Mouse (Mus musculus) C2C12 (cell line): Measurements from ENCODE around the gene Dars2. TPM values are rescaled to one million over a fixed set of nuclear protein-coding genes. Genes with fewer than 3 reads are reported as not detected.
"Not testable (repeated sequence)": the region's sequence is repeated elsewhere in the genome, so short reads cannot be mapped to it uniquely, and the experiment has no call there.

Experiments used
- H3K27me3 ChIP-seq: one replicate; pipeline ENCODE4 v1.6.1; 2011; ENCODE audit not compliant: control insufficient read depth, insufficient read depth, insufficient read length
- H3K36me3 ChIP-seq: one replicate; pipeline ENCODE4 v1.6.1; 2011; ENCODE audit not compliant: control insufficient read depth, insufficient read depth
- H3K4me3 ChIP-seq: one replicate; pipeline ENCODE4 v1.5.1; 2011; ENCODE audit warnings: mild to moderate bottlenecking, control low read depth; ENCODE audit not compliant: poor library complexity, insufficient read depth, severe bottlenecking
- H3K79me2 ChIP-seq: one replicate; pipeline ENCODE4 v1.6.1; 2011; ENCODE audit not compliant: control insufficient read depth, insufficient read depth
- H3K79me3 ChIP-seq: one replicate; pipeline ENCODE4 v1.6.1; 2011; ENCODE audit warnings: low read depth, control low read depth
- H3ac ChIP-seq: one replicate; pipeline ENCODE3; 2011; ENCODE audit warnings: low read depth; ENCODE audit not compliant: control insufficient read depth, insufficient read length
- CEBPB ChIP-seq: IDR thresholded peaks from one replicate; pipeline ENCODE4 v1.6.1; 2011; ENCODE audit warnings: low read depth, mild to moderate bottlenecking, control low read depth, moderate library complexity
- CTCF ChIP-seq: IDR thresholded peaks from one replicate; pipeline ENCODE4 v1.5.1; 2011; ENCODE audit not compliant: control insufficient read depth, insufficient read depth, insufficient read length
- FOSL1 ChIP-seq: IDR thresholded peaks from one replicate; pipeline ENCODE4 v1.8.0; 2011; ENCODE audit warnings: mild to moderate bottlenecking, low read length; ENCODE audit not compliant: poor library complexity, insufficient read depth, severe bottlenecking
- MAX ChIP-seq: IDR thresholded peaks from one replicate; pipeline ENCODE4 v1.6.1; 2011; ENCODE audit warnings: mild to moderate bottlenecking, control low read depth
- MYOD1 ChIP-seq: IDR thresholded peaks from one replicate; pipeline ENCODE4 v1.6.1; 2011; ENCODE audit warnings: low read depth; ENCODE audit not compliant: control insufficient read depth, insufficient read length
- MYOG ChIP-seq: IDR thresholded peaks from one replicate; pipeline ENCODE4 v1.6.1; 2011; ENCODE audit not compliant: control insufficient read depth, insufficient read length; ENCODE audit errors: extremely low read depth
- USF1 ChIP-seq: IDR thresholded peaks from one replicate; pipeline ENCODE4 v1.6.1; 2011; ENCODE audit warnings: low read depth, mild to moderate bottlenecking, control low read depth, moderate library complexity
- polyA plus RNA-seq: library from polyadenylated mRNA; unstranded; fragments of >200 nt; fragmentation: generic; extraction: Trizol; gene quantifications from one replicate; pipeline ENCODE4 v1.2.1, GENCODE M21; 2012; ENCODE audit warnings: missing spikeins

Dars2 gene
- polyA plus RNA-seq, 1 experiment = 16.8 TPM

DNA sequence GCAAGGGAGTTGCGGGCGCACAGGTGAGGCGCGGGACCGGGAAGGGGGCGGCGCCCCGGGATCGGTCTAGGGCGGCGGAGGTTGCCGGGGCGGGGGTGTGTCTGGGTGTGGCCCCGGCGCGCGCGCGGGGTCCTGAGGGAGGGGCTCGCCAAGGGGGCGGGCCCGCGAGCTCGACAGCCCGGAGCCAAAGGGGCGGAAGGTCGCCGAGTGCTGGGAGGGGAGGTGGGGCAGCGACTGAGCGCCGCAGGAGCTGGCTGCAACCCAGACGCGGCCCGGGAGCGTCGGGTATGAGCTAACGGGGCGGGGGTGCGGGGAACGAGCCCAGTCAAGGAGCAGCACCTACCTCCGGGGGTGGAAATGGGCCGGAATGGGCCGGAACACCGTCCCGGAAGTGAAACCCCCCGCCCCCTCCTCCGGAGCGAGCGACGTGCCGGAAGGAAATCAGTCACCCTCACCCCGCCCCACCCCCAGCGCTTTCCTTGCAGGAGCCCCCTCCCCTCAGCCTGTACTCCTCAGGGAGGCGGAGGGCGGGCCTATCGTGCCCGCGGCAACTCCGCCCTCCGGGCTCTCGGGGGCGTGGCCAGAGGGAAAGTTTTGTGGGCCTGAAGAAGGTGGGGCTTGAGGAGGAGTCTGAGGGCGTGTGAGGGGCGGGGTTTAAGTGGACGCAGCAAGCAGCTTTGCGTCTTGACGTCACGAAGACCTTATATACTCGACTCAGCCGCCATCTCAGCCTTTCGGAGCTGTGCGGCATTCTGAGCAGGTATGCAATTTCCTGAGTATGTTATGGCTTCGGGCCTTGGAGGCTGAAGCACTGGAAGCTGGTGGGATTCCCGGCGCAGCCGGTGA, 35.8 kb downstream of the Dars2 start, which contains the start of gene Zbtb37:
TSS of gene Zbtb37 (minus strand) at position 415 of the 846 bp plus-strand sequence.
- Histone ChIP-seq H3K4me3 (peak within 1 kb of the TSS; percentile 92), H3K36me3 (peaks cover 56% of the 10 kb centered on the region), H3K79me2 (peaks cover 50% of the 10 kb centered on the region), H3K27me3 (no peaks in the 10 kb centered on the region), H3K79me3 (peaks cover 33% of the 10 kb centered on the region), H3ac (peak within 1 kb of the TSS; percentile 97)
- no peak for TF ChIP-seq CEBPB
- peak; percentile 13 for TF ChIP-seq MAX

DNA sequence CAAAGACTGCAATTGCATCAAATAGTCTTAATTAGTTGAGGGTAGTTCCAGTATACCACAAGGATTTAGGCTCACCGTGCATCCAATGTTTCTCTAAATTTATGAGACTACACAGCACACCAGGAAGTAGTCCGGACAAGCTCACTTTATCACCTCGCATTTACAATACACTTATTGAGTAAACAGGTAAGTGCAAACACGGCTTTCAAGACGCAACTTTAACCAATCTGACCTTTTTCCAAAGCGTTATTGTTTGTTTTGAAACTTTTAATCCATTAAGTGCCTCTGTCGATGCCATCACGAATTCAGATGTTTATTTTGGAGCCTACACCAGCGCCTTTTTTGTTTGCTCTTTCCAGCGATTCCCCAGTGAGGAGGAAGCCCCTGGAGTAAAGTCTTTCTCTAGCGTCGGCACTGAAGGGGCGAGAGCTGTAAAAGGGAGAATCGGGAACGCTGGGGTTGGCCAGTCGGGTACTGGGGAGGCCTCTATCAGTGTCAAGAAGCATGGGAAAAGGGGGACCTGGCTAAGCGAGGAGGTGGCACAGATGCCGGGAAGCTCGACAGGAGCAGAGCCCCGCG, 36.5 kb downstream of the Dars2 start:
- Histone ChIP-seq H3K79me2 (peaks cover 50% of the 10 kb centered on the region), H3K4me3 (peak overlapping the region; percentile 92), H3K36me3 (peaks cover 62% of the 10 kb centered on the region), H3K27me3 (no peaks in the 10 kb centered on the region), H3ac (peak overlapping the region; percentile 97), H3K79me3 (peaks cover 33% of the 10 kb centered on the region)
- no peak for TF ChIP-seq USF1
- no peak for TF ChIP-seq CEBPB
- no peak for TF ChIP-seq MYOG
- no peak for TF ChIP-seq MYOD1

DNA sequence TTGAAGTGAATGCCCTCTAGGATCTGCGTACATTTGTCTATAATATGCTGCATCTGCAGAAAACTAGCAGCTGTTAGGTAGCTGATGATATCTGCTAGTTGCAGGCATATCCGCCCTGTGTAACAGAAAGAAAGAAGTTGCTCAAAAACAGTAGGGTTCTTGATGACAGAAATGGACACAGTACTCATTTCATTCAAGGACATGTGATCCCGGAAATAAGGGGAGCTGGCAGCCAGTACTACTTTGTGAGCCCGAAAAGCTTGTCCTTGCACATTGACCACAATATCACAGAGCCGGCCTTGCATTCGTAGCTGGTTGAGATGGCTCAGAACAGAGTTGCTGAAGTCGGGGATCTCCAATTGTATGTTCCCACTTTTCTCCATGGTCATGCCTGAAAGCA, 38.1 kb downstream of the Dars2 start:
- H3K79me2 ChIP-seq = peaks cover 38% of the 10 kb centered on the region

DNA sequence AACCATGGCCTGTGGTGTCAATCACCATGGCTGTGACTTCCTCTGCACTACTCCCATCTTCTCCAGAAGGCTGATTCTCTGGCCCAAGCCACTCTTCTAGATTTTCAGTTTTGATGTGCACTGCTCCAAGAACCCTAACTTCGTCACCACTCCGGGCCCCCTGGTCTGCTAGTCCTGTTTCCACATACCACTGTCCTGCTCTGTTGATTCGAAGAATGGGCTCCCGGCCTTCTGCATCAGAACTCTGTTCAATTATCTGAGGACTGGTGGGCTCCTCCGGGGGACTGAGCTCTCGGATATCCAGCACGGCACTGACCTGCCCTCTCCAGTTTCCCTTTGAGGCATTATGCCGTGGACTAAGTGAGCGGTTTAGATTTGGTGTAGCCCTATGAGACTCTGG, 38.6 kb downstream of the Dars2 start:
- H3K27me3 ChIP-seq = no peaks in the 10 kb centered on the region
- H3ac ChIP-seq = no peak overlapping the region
- peaks cover 34% of the 10 kb centered on the region for H3K79me2 ChIP-seq
- no peak overlapping the region for H3K4me3 ChIP-seq
- peaks cover 47% of the 10 kb centered on the region for H3K36me3 ChIP-seq
- peaks cover 19% of the 10 kb centered on the region for H3K79me3 ChIP-seq
- no peak for TF ChIP-seq CEBPB
- no peak for TF ChIP-seq MYOG
- TF ChIP-seq MAX = no peak
- no peak for TF ChIP-seq FOSL1

More for the DNA sequence above, 38.1 kb downstream of the Dars2 start:
- no peak overlapping the region for H3ac ChIP-seq
- H3K27me3 ChIP-seq = no peaks in the 10 kb centered on the region
- H3K79me3 ChIP-seq = peaks cover 23% of the 10 kb centered on the region
- no peak overlapping the region for H3K4me3 ChIP-seq
- H3K36me3 ChIP-seq = peaks cover 51% of the 10 kb centered on the region
- no peak for TF ChIP-seq USF1
- TF ChIP-seq CEBPB = no peak
- no peak for TF ChIP-seq FOSL1
- no peak for TF ChIP-seq MYOG
- no peak for TF ChIP-seq MAX
- TF ChIP-seq CTCF = no peak
- no peak for TF ChIP-seq MYOD1

DNA sequence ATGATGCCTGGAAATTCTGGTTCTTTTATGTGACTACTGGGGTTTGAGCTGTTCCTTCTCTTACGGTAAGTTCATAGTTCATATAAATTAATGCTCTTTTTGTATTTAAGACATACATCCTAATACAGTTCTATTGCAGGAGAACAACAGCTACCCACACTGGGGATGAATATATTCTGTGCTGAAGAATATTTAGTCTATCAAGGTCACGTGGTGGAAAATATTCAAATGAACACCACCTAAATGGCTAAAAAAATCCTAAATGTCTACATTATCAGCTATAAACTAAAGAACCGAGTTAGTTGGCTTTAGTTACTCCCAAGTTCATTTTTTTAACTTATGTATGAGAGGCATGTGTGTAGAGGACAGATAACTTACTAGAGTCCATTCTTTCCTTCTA, 40.4 kb downstream of the Dars2 start:
- peaks cover 15% of the 10 kb centered on the region for H3K79me2 ChIP-seq
- H3K27me3 ChIP-seq = no peaks in the 10 kb centered on the region
- no peak overlapping the region for H3K4me3 ChIP-seq
- H3ac ChIP-seq = no peak overlapping the region
- H3K79me3 ChIP-seq = peaks cover under 1% of the 10 kb centered on the region
- peaks cover 31% of the 10 kb centered on the region for H3K36me3 ChIP-seq
- TF ChIP-seq MAX = no peak
- no peak for TF ChIP-seq CEBPB
- TF ChIP-seq USF1 = no peak
- TF ChIP-seq FOSL1 = no peak
- TF ChIP-seq CTCF = no peak
- TF ChIP-seq MYOG = no peak
- TF ChIP-seq MYOD1 = no peak

DNA sequence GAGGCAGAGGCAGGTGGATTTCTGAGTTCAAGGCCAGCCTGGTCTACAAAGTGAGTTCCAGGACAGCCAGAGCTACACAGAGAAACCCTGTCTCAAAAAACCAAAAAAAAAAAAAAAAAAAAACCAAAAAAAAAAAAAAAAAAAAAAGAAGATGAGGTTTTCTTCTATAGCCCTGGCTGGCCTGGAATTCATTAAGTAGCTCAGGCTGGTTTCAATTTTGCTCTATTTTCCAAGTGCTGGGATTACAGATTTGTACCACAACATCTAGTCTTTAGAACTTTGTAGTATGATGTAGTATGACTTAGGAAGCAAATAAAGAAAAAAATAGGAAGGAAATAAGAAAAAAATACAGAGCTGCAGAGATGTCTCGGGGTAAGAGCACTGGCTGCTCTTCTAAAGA, 42.0 kb downstream of the Dars2 start:
- not testable (repeated sequence) for H3K79me2 ChIP-seq, H3K4me3 ChIP-seq, H3K79me3 ChIP-seq, H3ac ChIP-seq, H3K27me3 ChIP-seq
- peaks cover 31% of the 10 kb centered on the region for H3K36me3 ChIP-seq
